Mouse (Mus musculus): ENCODE data around the gene Ocm. TPM values are rescaled to one million over a fixed set of nuclear protein-coding genes. Genes with fewer than 3 reads are reported as not detected.

The Ocm gene
- total and polyA plus RNA-seq, 3 experiments, result not detected

DNA sequence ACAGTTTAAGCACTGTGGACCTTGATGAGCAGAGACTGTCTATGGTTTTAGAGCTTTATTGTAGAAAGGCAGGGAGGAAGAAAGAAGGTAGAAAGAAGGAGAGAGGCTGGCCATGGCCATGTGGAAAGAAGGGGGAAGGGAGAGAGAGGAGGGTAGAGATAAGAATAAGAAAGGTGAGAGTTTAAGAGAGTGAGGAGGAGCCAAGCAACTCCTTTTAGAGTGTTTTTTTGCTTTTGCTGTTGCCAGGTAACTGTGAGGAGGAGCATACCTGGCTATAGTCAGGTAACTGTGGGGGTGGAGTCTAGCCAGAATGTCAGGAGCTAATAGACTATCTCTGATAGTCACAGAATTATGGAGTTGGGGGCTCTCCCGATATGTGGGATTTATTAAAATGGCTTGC lies 43.6 kb upstream of the Ocm start:
- Histone ChIP-seq H3K36me3 (ENCODE audit: control insufficient read depth in 1 of 2, insufficient read depth in 2 of 2, low read length in 2 of 2) (no peaks in the 10 kb centered on the region), H3K27me3 (ENCODE audit: control insufficient read depth in 1 of 2, insufficient read depth in 2 of 2, low read length in 2 of 2) (peaks cover 0 to 4% of the 10 kb centered on the region in 2 experiments; a peak in 3 of 4 replicates), H3K9me3 (replicated peaks; ENCODE audit: insufficient read depth, low read length) (no peaks in the 10 kb centered on the region), H3K27ac (ENCODE audit: control insufficient read depth, low read depth, low read length) (no peak overlapping the region), H3K4me3 (ENCODE audit: control insufficient read depth in 1 of 2, insufficient read depth in 1 of 2, low read depth in 2 of 2, low read length in 2 of 2) (no peak overlapping the region), H3K9ac (ENCODE audit: control insufficient read depth, low read depth, low read length, poor library complexity, severe bottlenecking) (no peak overlapping the region), H3K4me1 (ENCODE audit: control insufficient read depth in 1 of 2, insufficient read depth in 2 of 2, low read length in 2 of 2) (no peaks in the 10 kb centered on the region), H3K79me2 (ENCODE audit: control insufficient read depth, insufficient read depth, low read length, poor library complexity) (no peaks in the 10 kb centered on the region)
- DNase-seq (ENCODE audit: low read depth, low spot score), result no peak
- TF ChIP-seq UBTF (IDR thresholded peaks at IDR 0.05; ENCODE audit: borderline replicate concordance, insufficient read depth, low read depth, low read length) (no peak), TAL1 (IDR thresholded peaks at IDR 0.05; ENCODE audit: low read length) (no peak), MEF2A (IDR thresholded peaks at IDR 0.05; ENCODE audit: extremely low read depth, insufficient replicate concordance, low read depth, low read length, poor library complexity, severe bottlenecking) (no peak), NELFE (IDR thresholded peaks at IDR 0.05; ENCODE audit: low read depth, low read length) (no peak), NRF1 (IDR thresholded peaks at IDR 0.05; ENCODE audit: insufficient read depth, low read depth, low read length, poor library complexity, severe bottlenecking) (no peak)

DNA sequence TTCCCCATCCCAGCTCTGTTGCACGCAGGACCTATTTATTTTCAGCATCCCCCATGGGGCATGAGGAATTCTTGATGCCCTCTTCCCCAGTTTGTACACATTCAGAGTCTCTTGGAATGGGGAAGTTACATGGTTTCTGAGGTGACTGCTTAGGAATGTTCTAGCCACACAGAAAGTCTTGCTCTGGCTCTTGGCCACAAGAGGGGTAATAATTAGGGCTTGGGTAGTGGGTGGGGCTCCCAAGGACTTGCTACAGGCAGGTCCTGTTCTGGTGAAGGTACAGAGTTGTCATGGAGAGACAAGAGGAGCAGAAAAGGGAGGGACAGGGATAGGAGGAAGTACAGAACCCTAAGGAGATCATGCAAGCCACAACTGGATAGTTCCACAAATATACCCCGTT lies 39.6 kb upstream of the Ocm start:
- DNase-seq (ENCODE audit: low read depth, low spot score), result no peak
- no peak overlapping the region for H3K27ac ChIP-seq (ENCODE audit: control insufficient read depth, low read depth, low read length)
- no peaks in the 10 kb centered on the region for H3K79me2 ChIP-seq (ENCODE audit: control insufficient read depth, insufficient read depth, low read length, poor library complexity)
- no peaks in the 10 kb centered on the region for H3K36me3 ChIP-seq (ENCODE audit: control insufficient read depth in 1 of 2, insufficient read depth in 2 of 2, low read length in 2 of 2)
- no peak overlapping the region for H3K4me3 ChIP-seq (ENCODE audit: control insufficient read depth in 1 of 2, insufficient read depth in 1 of 2, low read depth in 2 of 2, low read length in 2 of 2)
- no peaks in the 10 kb centered on the region for H3K4me1 ChIP-seq (ENCODE audit: control insufficient read depth in 1 of 2, insufficient read depth in 2 of 2, low read length in 2 of 2)
- H3K27me3 ChIP-seq (ENCODE audit: control insufficient read depth in 1 of 2, insufficient read depth in 2 of 2, low read length in 2 of 2), result peaks cover 2 to 3% of the 10 kb centered on the region in 2 experiments; a peak in 3 of 4 replicates
- H3K9me3 ChIP-seq (replicated peaks; ENCODE audit: insufficient read depth, low read length), result no peaks in the 10 kb centered on the region
- no peak overlapping the region for H3K9ac ChIP-seq (ENCODE audit: control insufficient read depth, low read depth, low read length, poor library complexity, severe bottlenecking)
- TF ChIP-seq SIN3A (IDR thresholded peaks at IDR 0.05; ENCODE audit: low read length), result no peak
- TF ChIP-seq RCOR1 (IDR thresholded peaks at IDR 0.05; ENCODE audit: low read depth, low read length), result no peak
- TF ChIP-seq MYC (IDR thresholded peaks at IDR 0.05; ENCODE audit: low read depth, low read length), result no peak
- no peak for TF ChIP-seq ZKSCAN1 (IDR thresholded peaks at IDR 0.05; ENCODE audit: low read depth, low read length)
- TF ChIP-seq POLR2AphosphoS5 (IDR thresholded peaks at IDR 0.05; ENCODE audit: borderline replicate concordance, low read depth, low read length), result no peak
- no peak for TF ChIP-seq RAD21 (IDR thresholded peaks at IDR 0.05; ENCODE audit: low read depth, low read length)
- no peak for TF ChIP-seq MEF2A (IDR thresholded peaks at IDR 0.05; ENCODE audit: extremely low read depth, insufficient replicate concordance, low read depth, low read length, poor library complexity, severe bottlenecking)
- TF ChIP-seq CTCF (IDR thresholded peaks at IDR 0.05 in 2 of 3, conservative IDR thresholded peaks at IDR 0.05 in 1 of 3; ENCODE audit: control insufficient read depth in 1 of 3, insufficient read depth in 1 of 3, low read depth in 2 of 3, low read length in 3 of 3, poor library complexity in 1 of 3, severe bottlenecking in 1 of 3), result no peak
- no peak for TF ChIP-seq USF2 (IDR thresholded peaks at IDR 0.05; ENCODE audit: borderline replicate concordance in 1 of 2, insufficient read depth in 1 of 2, low read depth in 1 of 2, low read length in 2 of 2)

DNA sequence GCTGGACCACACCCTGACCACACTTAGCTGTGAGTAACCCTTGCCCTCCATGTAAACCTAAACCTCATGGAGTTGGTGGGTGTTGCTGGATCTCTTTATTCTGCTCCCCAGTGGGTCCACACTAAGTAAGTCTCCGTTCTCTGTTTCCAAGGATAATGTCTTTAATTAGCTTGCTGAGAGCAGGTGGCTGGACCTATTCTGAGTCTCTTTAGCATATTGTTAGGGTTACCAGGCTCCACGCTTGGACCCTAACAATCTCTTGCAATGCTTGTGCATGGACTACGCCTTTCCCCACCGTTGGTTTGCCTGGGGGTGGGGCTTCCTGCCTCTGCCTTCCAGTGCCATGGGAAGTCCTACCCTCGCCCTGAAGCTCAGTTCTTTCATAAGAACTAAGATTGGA lies 37.6 kb upstream of the Ocm start:
- Histone ChIP-seq H3K79me2 (ENCODE audit: control insufficient read depth, insufficient read depth, low read length, poor library complexity) (no peaks in the 10 kb centered on the region), H3K27ac (ENCODE audit: control insufficient read depth, low read depth, low read length) (no peak overlapping the region), H3K27me3 (ENCODE audit: control insufficient read depth in 1 of 2, insufficient read depth in 2 of 2, low read length in 2 of 2) (peaks cover 2 to 3% of the 10 kb centered on the region in 2 experiments; a peak in 2 of 4 replicates), H3K9ac (ENCODE audit: control insufficient read depth, low read depth, low read length, poor library complexity, severe bottlenecking) (no peak overlapping the region), H3K4me1 (ENCODE audit: control insufficient read depth in 1 of 2, insufficient read depth in 2 of 2, low read length in 2 of 2) (no peaks in the 10 kb centered on the region), H3K36me3 (ENCODE audit: control insufficient read depth in 1 of 2, insufficient read depth in 2 of 2, low read length in 2 of 2) (no peaks in the 10 kb centered on the region), H3K9me3 (replicated peaks; ENCODE audit: insufficient read depth, low read length) (no peaks in the 10 kb centered on the region), H3K4me3 (ENCODE audit: control insufficient read depth in 1 of 2, insufficient read depth in 1 of 2, low read depth in 2 of 2, low read length in 2 of 2) (no peak overlapping the region)
- DNase-seq (ENCODE audit: low read depth, low spot score), result no peak
- no peak for TF ChIP-seq POLR2AphosphoS2 (IDR thresholded peaks at IDR 0.05; ENCODE audit: low read length)
- no peak for TF ChIP-seq E2F4 (IDR thresholded peaks at IDR 0.05; ENCODE audit: borderline replicate concordance, low read depth, low read length)
- no peak for TF ChIP-seq CTCF (IDR thresholded peaks at IDR 0.05 in 2 of 3, conservative IDR thresholded peaks at IDR 0.05 in 1 of 3; ENCODE audit: control insufficient read depth in 1 of 3, insufficient read depth in 1 of 3, low read depth in 2 of 3, low read length in 3 of 3, poor library complexity in 1 of 3, severe bottlenecking in 1 of 3)
- no peak for TF ChIP-seq NELFE (IDR thresholded peaks at IDR 0.05; ENCODE audit: low read depth, low read length)
- TF ChIP-seq GATA1 (IDR thresholded peaks at IDR 0.05; ENCODE audit: low read depth, low read length), result no peak
- no peak for TF ChIP-seq ZKSCAN1 (IDR thresholded peaks at IDR 0.05; ENCODE audit: low read depth, low read length)
- no peak for TF ChIP-seq POLR2A (IDR thresholded peaks at IDR 0.05; ENCODE audit: control insufficient read depth in 1 of 2, insufficient read depth in 1 of 2, low read depth in 1 of 2, low read length in 2 of 2, poor library complexity in 1 of 2)
- no peak for TF ChIP-seq BHLHE40 (IDR thresholded peaks at IDR 0.05; ENCODE audit: borderline replicate concordance, low read depth, low read length)
- TF ChIP-seq NRF1 (IDR thresholded peaks at IDR 0.05; ENCODE audit: insufficient read depth, low read depth, low read length, poor library complexity, severe bottlenecking), result no peak
- no peak for TF ChIP-seq RCOR1 (IDR thresholded peaks at IDR 0.05; ENCODE audit: low read depth, low read length)
- no peak for TF ChIP-seq POLR2AphosphoS5 (IDR thresholded peaks at IDR 0.05; ENCODE audit: borderline replicate concordance, low read depth, low read length)

Measured in MEL (cell line).